Mouse (Mus musculus) forebrain, embryonic 10.5 days (tissue): ENCODE measurements at regions not wholly inside any gene's neighbourhood (a gene's known extent, or its start where the extent isn't known, plus 50 kb on each side); places are given as distances from the start of the nearest gene placed in this dataset.

Experiments
- DNase-seq: peaks from one replicate; pipeline ENCODE4 v3.0.0-alpha.2; 2017; ENCODE audit warnings: low spot score; ENCODE audit errors: extremely low spot score
- H3K27ac ChIP-seq: fragments of 300-500 bp; sonication (generic); 2 replicates; pipeline ENCODE4 v1.5.1; 2016; ENCODE audit warnings: mild to moderate bottlenecking
- H3K27me3 ChIP-seq: fragments of 300-500 bp; sonication (generic); 2 replicates; pipeline ENCODE4 v1.6.1; 2016; ENCODE audit warnings: mild to moderate bottlenecking; ENCODE audit not compliant: poor library complexity, severe bottlenecking
- H3K36me3 ChIP-seq: fragments of 300-500 bp; sonication (generic); replicated peaks from 2 replicates; pipeline ENCODE4 v1.6.1; 2016; ENCODE audit warnings: mild to moderate bottlenecking, moderate library complexity
- H3K4me1 ChIP-seq: fragments of 300-500 bp; sonication (generic); 2 replicates; pipeline ENCODE4 v1.6.1; 2016
- H3K4me3 ChIP-seq: fragments of 300-500 bp; sonication (generic); 2 replicates; pipeline ENCODE4 v1.5.1; 2016; ENCODE audit warnings: mild to moderate bottlenecking, moderate library complexity
- H3K9me3 ChIP-seq: fragments of 300-500 bp; sonication (generic); 2 replicates; pipeline ENCODE4 v1.6.1; 2016; ENCODE audit warnings: mild to moderate bottlenecking, moderate library complexity
- WGBS: fragments of 180-500 bp; shearing (Covaris S2); methylation state at CpG from one replicate; pipeline ENCODE4 v1.1.7; 2016; 5-methylcytosine and 5-hydroxymethylcytosine counted together

DNA sequence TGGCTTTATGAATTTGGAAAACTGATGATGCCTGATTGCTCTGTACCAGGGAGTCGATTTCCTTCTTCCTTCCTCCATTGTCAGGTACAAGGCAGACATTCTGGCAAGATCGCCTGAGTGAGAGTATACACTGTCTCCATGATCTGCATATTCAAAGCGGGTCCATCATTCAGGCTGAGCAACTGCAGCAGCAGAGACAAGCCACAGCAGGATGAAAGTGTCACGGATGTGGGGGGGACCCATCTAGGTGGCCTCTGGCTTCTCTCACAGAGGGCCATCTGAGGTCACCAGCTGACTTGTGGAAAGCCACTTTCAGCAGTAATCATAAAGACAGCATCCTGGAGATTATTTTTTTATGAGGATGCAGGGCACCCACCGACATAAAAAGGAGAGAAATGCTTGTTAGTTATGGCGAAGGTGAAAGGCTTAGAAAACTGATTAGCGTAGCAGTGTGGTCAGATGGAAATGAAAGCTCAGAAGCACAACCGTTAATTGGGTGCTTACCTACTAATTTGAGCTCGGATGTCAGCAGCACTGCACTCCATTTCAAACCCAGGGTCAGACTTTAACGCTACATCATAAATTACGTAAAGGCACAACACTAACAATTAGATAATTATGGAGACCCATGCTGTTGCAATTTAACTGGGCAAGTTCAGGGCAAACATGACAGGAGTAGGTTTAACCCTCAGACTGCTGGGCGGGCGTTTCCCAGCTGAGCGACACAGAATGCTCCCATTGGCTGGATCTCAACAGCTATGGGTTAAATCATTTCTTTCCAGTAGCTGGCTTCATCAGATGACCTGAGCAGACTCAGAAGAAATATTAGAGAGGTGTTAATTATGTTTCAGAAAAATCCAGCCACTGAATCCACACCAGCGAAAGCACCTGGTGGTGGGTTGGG, 189.3 kb downstream of the Arrdc4 start:
- 76% methylated on average over 15 of the region's 15 CpGs for WGBS
- no peaks in the 10 kb centered on the region for H3K9me3 ChIP-seq
- no peak overlapping the region for H3K4me3 ChIP-seq
- no peaks in the 10 kb centered on the region for H3K36me3 ChIP-seq
- no peak for DNase-seq
- peaks cover 10% of the 10 kb centered on the region for H3K4me1 ChIP-seq
- H3K27me3 ChIP-seq, result no peaks in the 10 kb centered on the region
- no peak overlapping the region for H3K27ac ChIP-seq

DNA sequence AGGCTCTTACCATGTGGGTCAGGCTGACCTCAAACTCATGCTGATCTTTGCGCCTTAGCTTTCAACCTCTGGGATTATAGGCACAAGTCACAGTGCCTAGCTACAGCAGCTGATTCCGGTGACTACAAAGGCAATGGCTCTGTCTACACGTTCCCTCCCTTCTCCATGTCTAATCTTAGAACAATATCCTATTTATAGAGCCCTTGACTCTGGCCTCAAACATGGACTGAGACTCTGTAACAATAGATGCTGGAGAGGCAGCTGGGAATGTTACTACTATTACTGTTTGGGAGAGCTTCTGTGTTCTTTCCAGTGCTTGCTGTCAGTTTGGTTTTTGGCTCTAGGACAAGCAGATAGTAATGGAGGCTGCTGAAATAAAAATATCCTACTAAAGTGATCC, 198.7 kb downstream of the Arrdc4 start:
- WGBS, result 57% methylated on average over 3 of the region's 3 CpGs
- Histone ChIP-seq H3K27ac (no peak overlapping the region), H3K27me3 (no peaks in the 10 kb centered on the region), H3K36me3 (no peaks in the 10 kb centered on the region), H3K4me1 (no peaks in the 10 kb centered on the region), H3K9me3 (no peaks in the 10 kb centered on the region), H3K4me3 (no peak overlapping the region)
- DNase-seq, result no peak

DNA sequence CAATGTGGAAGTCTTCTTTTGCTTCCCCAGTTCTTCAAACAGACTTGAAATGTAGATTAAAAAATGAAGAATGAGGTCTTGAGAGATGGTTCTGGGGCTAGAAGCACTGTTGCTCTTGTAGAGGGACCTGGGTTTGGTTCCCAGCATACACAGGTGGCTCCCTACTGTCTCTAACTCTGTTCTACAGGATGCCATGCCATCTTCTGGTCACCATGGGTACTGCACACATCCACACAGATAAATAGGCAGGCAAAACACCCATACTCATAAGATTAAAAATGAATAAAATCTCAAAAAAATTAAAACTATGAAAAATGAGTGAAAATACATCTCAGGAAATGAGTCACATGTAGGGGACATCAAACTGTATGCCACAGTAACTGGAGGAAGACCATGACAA, 200.9 kb downstream of the Arrdc4 start:
- Histone ChIP-seq H3K36me3 (no peaks in the 10 kb centered on the region), H3K4me1 (no peaks in the 10 kb centered on the region), H3K9me3 (no peaks in the 10 kb centered on the region), H3K4me3 (no peak overlapping the region), H3K27me3 (no peaks in the 10 kb centered on the region), H3K27ac (no peak overlapping the region)
- DNase-seq, result no peak

DNA sequence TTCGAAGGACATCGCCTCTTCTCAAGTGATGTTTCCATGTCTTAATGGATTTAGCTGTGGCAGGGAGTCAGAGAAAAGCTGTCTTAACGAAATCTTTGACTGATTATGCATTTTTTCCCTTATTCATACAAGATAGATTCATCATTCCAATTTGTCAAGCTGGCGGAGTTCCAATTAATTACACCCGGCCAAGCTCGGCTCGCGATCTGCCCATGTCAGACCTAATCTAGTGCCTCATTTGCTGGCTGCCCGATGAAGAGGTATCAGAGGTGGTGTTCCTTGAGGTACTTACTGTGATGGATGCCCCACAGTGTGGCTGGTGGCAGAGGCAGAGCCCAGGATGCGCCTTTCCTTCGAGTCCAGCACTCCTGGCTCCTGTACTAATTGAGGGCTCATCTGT, 204.9 kb downstream of the Arrdc4 start:
- Histone ChIP-seq H3K36me3 (no peaks in the 10 kb centered on the region), H3K4me3 (no peak overlapping the region), H3K27ac (no peak overlapping the region), H3K27me3 (no peaks in the 10 kb centered on the region), H3K4me1 (no peaks in the 10 kb centered on the region), H3K9me3 (no peaks in the 10 kb centered on the region)
- WGBS, result 91% methylated on average over 11 of the region's 11 CpGs
- no peak for DNase-seq

DNA sequence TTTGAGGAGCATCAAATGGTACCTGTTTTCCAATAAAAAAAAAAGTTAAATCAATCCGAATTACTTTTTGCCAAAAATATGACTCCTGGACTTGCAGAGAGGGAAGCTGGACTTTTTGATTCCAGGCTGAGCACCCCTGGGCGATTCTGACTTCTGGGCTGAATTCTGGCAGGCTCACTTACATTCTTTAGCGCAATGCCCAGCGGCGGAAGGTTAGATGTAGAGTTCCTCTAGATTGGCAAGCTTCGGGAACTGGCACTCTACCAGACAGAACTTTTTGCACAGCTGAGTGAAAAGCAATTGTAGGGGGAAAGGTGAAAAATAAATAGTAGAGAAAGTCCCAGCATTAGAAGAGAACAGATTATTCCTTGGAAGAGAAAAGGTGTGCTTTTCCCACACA, 235.5 kb downstream of the Fam169b start:
- Histone ChIP-seq H3K27ac (no peak overlapping the region), H3K36me3 (no peaks in the 10 kb centered on the region), H3K4me1 (no peaks in the 10 kb centered on the region), H3K9me3 (peaks cover 9% of the 10 kb centered on the region; the same call in 1 of the 2 replicates), H3K4me3 (no peak overlapping the region), H3K27me3 (no peaks in the 10 kb centered on the region)
- no peak for DNase-seq
- WGBS, result 90% methylated on average over 6 of the region's 6 CpGs

DNA sequence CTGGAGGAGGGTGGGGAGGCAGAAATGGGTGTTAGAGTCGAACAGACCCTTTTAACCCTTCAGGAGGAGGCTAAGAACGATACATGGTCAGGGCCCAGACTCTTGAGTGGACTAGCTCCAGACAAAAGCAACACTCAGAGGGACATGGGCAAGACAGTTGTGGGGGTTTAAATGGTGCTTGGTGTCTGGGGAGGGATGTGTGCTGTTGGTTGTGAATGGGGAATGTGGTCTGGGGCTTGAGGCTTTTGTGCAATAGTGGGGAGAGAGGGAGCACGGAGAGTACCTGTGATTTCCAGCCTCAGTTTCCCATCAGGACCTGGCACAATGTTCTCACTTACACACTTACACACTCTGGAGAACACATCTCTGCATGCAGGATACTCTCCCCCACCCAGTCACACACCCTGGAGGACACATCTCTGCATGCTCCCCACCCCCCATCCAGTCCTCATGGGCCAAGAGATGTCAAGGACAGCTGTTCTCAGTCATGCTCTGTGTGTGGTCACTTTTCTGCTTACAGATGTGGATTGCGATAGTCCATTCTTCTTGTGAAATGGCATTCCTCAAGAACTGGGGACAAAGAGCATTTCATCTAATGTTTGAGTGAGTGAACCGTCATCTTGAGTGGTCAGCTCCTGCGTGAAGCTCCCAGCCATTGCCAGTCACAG, 217.6 kb downstream of the Fam169b start:
- 85% methylated on average over 6 of the region's 6 CpGs for WGBS
- no peaks in the 10 kb centered on the region for H3K9me3 ChIP-seq
- no peaks in the 10 kb centered on the region for H3K4me1 ChIP-seq
- H3K4me3 ChIP-seq, result no peak overlapping the region
- H3K27ac ChIP-seq, result no peak overlapping the region
- H3K27me3 ChIP-seq, result no peaks in the 10 kb centered on the region
- DNase-seq, result no peak
- no peaks in the 10 kb centered on the region for H3K36me3 ChIP-seq

DNA sequence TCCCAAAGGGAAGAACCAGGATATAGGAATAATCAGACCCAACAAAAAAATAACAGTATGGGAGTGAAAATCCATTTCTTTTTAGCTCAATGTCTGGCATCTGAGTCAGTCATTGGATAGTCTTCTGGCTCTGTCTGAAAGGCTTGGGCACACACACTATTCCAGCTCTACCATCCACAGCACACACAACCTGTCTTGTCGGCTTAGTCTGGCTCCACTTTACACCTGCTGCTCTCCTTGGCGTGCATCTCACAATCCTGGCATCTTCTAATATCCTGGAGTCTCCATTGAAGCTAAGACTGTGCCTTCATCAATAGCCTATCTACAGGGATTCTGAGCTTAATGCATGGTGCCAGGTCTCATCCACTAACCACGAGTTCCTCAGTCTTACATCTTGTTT, 213.0 kb downstream of the Fam169b start:
- Histone ChIP-seq H3K27ac (no peak overlapping the region), H3K4me3 (no peak overlapping the region), H3K36me3 (no peaks in the 10 kb centered on the region), H3K27me3 (peaks cover 15% of the 10 kb centered on the region), H3K4me1 (no peaks in the 10 kb centered on the region), H3K9me3 (no peaks in the 10 kb centered on the region)
- WGBS, result 86% methylated on average over 3 of the region's 3 CpGs
- no peak for DNase-seq

DNA sequence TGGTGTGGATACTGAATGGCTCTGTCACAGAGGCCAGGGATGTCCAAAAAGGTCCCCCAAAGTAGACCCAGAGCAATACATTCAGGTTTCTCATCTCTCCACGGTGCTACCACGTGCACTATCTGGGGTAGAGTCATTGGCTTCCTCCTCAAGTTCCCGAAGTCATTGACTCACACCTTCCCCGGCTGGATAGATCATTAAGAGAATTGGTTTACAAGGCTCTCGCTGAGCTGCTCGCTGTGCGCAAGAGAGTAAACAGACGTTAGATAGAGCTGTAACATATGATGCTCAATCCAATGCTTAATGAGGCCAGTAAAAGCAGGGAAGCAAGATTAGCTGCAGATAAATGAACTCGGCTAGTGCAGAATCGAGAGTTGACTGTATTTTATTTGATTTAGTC, 208.9 kb downstream of the Fam169b start:
- 83% methylated on average over 10 of the region's 10 CpGs for WGBS
- Histone ChIP-seq H3K4me3 (no peak overlapping the region), H3K9me3 (no peaks in the 10 kb centered on the region), H3K27me3 (peaks cover 54% of the 10 kb centered on the region), H3K4me1 (peaks cover 19% of the 10 kb centered on the region), H3K36me3 (no peaks in the 10 kb centered on the region), H3K27ac (no peak overlapping the region)
- no peak for DNase-seq

DNA sequence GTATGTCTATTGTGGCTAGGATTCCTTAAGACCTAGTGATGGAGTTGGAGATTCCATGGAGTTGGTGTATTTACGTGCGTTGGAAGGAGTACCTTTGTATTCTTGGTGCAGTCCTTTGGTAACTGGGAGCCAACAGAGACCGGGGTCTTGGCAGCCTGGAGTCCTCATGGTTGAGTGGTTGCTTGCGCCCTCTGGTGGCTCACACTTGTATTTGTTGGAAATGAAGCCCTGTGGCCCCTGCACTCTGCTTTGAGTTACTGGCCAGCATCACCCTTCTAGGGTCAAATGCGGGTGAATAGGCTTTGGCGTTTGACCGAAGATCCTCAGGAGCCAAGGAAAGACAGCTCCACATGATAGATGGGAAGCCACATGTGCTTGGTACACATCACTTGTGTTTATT, 207.1 kb downstream of the Fam169b start:
- Histone ChIP-seq H3K4me1 (peaks cover 19% of the 10 kb centered on the region), H3K36me3 (no peaks in the 10 kb centered on the region), H3K9me3 (no peaks in the 10 kb centered on the region), H3K27ac (no peak overlapping the region), H3K4me3 (no peak overlapping the region), H3K27me3 (peaks cover 54% of the 10 kb centered on the region)
- WGBS, result 28% methylated on average over 7 of the region's 7 CpGs
- peak; percentile 75 for DNase-seq

DNA sequence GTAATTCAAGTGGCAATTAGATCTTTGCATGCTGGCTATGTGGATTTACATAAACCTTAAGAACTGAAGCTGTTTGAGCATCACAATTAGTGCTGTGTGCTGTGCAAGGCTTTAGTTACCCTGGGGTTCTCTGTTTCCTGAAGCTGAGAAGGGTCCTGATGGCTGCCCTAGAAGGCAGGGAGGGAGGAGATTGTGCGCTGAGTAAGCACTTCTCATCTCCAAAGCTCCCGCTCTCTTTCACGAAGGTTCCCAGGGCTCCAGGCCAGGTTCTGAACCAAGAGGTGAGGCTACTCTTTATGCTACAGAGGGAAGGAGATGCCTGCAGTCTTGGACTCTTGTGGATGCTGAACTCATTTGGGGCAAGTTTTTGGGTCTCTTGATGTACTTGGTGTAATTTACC, 206.7 kb downstream of the Fam169b start:
- no peaks in the 10 kb centered on the region for H3K9me3 ChIP-seq
- H3K4me3 ChIP-seq, result no peak overlapping the region
- 56% methylated on average over 3 of the region's 3 CpGs for WGBS
- peaks cover 54% of the 10 kb centered on the region for H3K27me3 ChIP-seq
- no peak for DNase-seq
- H3K27ac ChIP-seq, result no peak overlapping the region
- H3K36me3 ChIP-seq, result no peaks in the 10 kb centered on the region
- peaks cover 19% of the 10 kb centered on the region for H3K4me1 ChIP-seq

DNA sequence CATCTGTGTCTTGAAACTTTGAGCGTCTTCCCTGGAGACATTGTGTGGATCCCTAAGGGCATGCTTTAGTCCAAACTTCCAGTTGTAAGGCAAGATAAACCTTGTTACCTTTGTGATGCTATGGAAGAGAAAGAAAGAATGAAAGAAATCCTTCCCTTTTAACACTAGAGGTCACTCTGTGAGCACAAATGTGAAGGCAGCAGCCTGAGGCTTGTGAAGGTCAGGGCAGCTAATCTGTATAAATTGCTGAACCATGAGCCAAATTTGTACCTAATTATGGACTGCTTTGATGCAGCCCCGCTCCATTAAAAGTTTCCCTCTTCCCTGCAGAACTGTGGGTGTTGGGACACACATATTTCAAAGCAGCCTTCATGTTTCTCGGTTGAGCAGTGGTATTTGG, 204.4 kb downstream of the Fam169b start:
- Histone ChIP-seq H3K4me1 (peaks cover 22% of the 10 kb centered on the region), H3K9me3 (no peaks in the 10 kb centered on the region), H3K27ac (no peak overlapping the region), H3K4me3 (no peak overlapping the region), H3K27me3 (peaks cover 60% of the 10 kb centered on the region), H3K36me3 (no peaks in the 10 kb centered on the region)
- DNase-seq, result no peak
- 41% methylated on average over 3 of the region's 3 CpGs for WGBS

DNA sequence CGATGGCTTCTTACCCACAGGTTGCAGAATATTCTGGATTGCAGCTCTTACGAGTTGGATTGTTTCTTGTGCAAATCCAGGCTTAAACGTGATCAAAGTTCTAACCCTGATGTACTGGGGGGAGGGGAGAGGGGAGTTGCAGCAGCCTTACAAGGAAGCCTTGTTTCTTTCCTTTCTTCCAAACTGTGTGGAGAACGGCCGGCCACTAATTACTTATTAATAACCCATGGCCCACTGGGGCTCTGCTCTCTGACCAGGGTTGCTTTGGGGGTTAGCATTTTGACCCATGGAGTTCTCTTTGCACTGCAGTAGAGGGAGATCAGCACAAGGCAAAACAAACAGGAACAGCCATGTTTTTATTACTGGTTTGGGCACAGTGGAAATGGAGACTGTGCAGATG, 199.2 kb downstream of the Fam169b start:
- H3K27ac ChIP-seq, result peak overlapping the region; percentile 68

DNA sequence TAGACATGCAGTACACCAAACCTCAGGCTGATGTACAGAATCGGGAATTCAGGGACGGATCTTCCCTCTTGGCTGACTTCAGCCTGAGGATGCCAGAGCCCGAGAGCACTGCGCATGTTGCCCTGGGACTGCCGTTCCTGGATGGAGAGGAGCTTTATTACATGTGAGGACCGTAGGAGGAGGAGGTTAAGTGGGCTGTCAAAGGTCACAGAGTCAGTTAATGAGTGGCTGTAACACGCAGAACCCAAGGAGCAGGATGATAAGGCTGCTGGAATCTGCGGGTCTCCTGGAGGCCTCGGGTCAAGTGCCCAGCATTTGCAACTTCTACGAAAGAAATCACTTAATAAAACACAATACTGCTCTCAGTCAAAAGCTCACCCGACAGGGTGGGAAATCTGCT, 197.3 kb downstream of the Fam169b start:
- H3K4me3 ChIP-seq, result no peak overlapping the region
- peaks cover 20% of the 10 kb centered on the region for H3K4me1 ChIP-seq
- WGBS, result 73% methylated on average over 11 of the region's 11 CpGs
- H3K27me3 ChIP-seq, result peaks cover 8% of the 10 kb centered on the region; the same call in 1 of the 2 replicates
- no peak overlapping the region for H3K27ac ChIP-seq
- H3K9me3 ChIP-seq, result no peaks in the 10 kb centered on the region
- H3K36me3 ChIP-seq, result no peaks in the 10 kb centered on the region
- no peak for DNase-seq

More for the DNA sequence above, 199.2 kb downstream of the Fam169b start:
- Histone ChIP-seq H3K4me1 (peaks cover 21% of the 10 kb centered on the region), H3K36me3 (no peaks in the 10 kb centered on the region), H3K4me3 (no peak overlapping the region), H3K27me3 (peaks cover 8% of the 10 kb centered on the region; the same call in 1 of the 2 replicates), H3K9me3 (no peaks in the 10 kb centered on the region)
- 20% methylated on average over 5 of the region's 5 CpGs for WGBS
- DNase-seq, result no peak
